Mouse (Mus musculus): ENCODE data around the gene 1600014C10Rik. TPM values are rescaled to one million over a fixed set of nuclear protein-coding genes. Genes with fewer than 3 reads are reported as not detected.

The 1600014C10Rik gene
- 17.8 and 23.2 TPM in 2 replicates for polyA plus RNA-seq (2021; fragmentation: Nextera tagmentation)
- long read RNA-seq, experiment 1, transcript 1600014C10Rik-205 (3 exons, 3,283 nt) = major isoform, 29 of 37 reads
- long read RNA-seq, experiment 1, partial matches to known transcripts = 0 of 37 reads
- long read RNA-seq, experiment 1, other reads (novel, unspliced or antisense) = 7 of 37 reads
- long read RNA-seq, experiment 2, transcript 1600014C10Rik-205 (3 exons, 3,283 nt) = major isoform, 216 of 254 reads
- long read RNA-seq, experiment 2, transcript 1600014C10Rik-203 (2 exons, 403 nt) = minor isoform, 5 of 254 reads
- long read RNA-seq, experiment 2, partial matches to known transcripts = 18 of 254 reads
- long read RNA-seq, experiment 2, other reads (novel, unspliced or antisense) = 9 of 254 reads

GRCm38 (mm10) chr7:38182962-38183687 is at the start of gene 1600014C10Rik:
1600014C10Rik (plus strand) TSS chr7:38183217.

GRCm38 (mm10) chr7:38227900-38228298 is 44.9 kb downstream of the 1600014C10Rik start, which contains the start of gene Plekhf1:
Plekhf1 (minus strand) TSS chr7:38228016.

Other genes with a start within 250 kb of the 1600014C10Rik start
- 23.0 and 24.8 TPM in 2 replicates for gene Uri1, start 159.7 kb upstream of the 1600014C10Rik start, polyA plus RNA-seq (2021; fragmentation: Nextera tagmentation)
- 15.0 and 20.4 TPM in 2 replicates for gene Ccne1, start 75.7 kb upstream of the 1600014C10Rik start, polyA plus RNA-seq (2021; fragmentation: Nextera tagmentation)
- 1.4 and 1.7 TPM in 2 replicates for gene Plekhf1, start 44.8 kb downstream of the 1600014C10Rik start, polyA plus RNA-seq (2021; fragmentation: Nextera tagmentation)
- 18.3 and 20.7 TPM in 2 replicates for gene Pop4, start 88.2 kb downstream of the 1600014C10Rik start, polyA plus RNA-seq (2021; fragmentation: Nextera tagmentation)